Mouse (Mus musculus) forebrain, embryonic 15.5 days (tissue): Measurements from ENCODE around the gene Rbm4b. TPM values are rescaled to one million over a fixed set of nuclear protein-coding genes. Genes with fewer than 3 reads are reported as not detected.

Source experiments
- ATAC-seq: fragments of 200-750 bp; cut with Nextera tagmentation; replicated peaks from 2 replicates; pipeline ENCODE4 v1.8.0; 2017; ENCODE audit warnings: mild to moderate bottlenecking, moderate TSS enrichment, moderate library complexity
- H3K27ac ChIP-seq: fragments of 300-500 bp; sonication (generic); replicated peaks from 2 replicates; pipeline ENCODE4 v1.5.1; 2015; ENCODE audit warnings: mild to moderate bottlenecking, inconsistent platforms
- H3K27me3 ChIP-seq: fragments of 300-500 bp; sonication (generic); 2 replicates; pipeline ENCODE4 v1.6.1; 2015; ENCODE audit warnings: inconsistent platforms
- H3K36me3 ChIP-seq: fragments of 300-500 bp; sonication (generic); 2 replicates; pipeline ENCODE4 v1.6.1; 2015; ENCODE audit warnings: mild to moderate bottlenecking, inconsistent platforms
- H3K4me1 ChIP-seq: fragments of 300-500 bp; sonication (generic); 2 replicates; pipeline ENCODE4 v1.6.1; 2015; ENCODE audit warnings: inconsistent platforms
- H3K4me2 ChIP-seq: fragments of 300-500 bp; sonication (generic); replicated peaks from 2 replicates; pipeline ENCODE4 v1.6.1; 2015; ENCODE audit warnings: mild to moderate bottlenecking, inconsistent platforms
- H3K4me3 ChIP-seq: fragments of 300-500 bp; sonication (generic); 2 replicates; pipeline ENCODE4 v1.5.1; 2015; ENCODE audit warnings: mild to moderate bottlenecking, inconsistent platforms
- H3K9ac ChIP-seq: fragments of 300-500 bp; sonication (generic); replicated peaks from 2 replicates; pipeline ENCODE4 v1.6.1; 2015; ENCODE audit warnings: mild to moderate bottlenecking, inconsistent platforms
- H3K9me3 ChIP-seq: fragments of 300-500 bp; sonication (generic); 2 replicates; pipeline ENCODE4 v1.6.1; 2016; ENCODE audit warnings: inconsistent platforms
- WGBS: fragments of 180-500 bp; shearing (Covaris S2); methylation state at CpG from one replicate; pipeline ENCODE4 v1.1.7; 2015; ENCODE audit warnings: mixed read lengths; 5-methylcytosine and 5-hydroxymethylcytosine counted together
- polyA plus RNA-seq: library from polyadenylated mRNA; unstranded; fragments of >200 nt; fragmentation: Nextera tagmentation; extraction: Ambion mirVana; gene quantifications from 2 replicates; pipeline ENCODE4 v1.2.1, GENCODE M21; 2015

Gene Rbm4b
- polyA plus RNA-seq = 184 and 193 TPM in 2 replicates

DNA sequence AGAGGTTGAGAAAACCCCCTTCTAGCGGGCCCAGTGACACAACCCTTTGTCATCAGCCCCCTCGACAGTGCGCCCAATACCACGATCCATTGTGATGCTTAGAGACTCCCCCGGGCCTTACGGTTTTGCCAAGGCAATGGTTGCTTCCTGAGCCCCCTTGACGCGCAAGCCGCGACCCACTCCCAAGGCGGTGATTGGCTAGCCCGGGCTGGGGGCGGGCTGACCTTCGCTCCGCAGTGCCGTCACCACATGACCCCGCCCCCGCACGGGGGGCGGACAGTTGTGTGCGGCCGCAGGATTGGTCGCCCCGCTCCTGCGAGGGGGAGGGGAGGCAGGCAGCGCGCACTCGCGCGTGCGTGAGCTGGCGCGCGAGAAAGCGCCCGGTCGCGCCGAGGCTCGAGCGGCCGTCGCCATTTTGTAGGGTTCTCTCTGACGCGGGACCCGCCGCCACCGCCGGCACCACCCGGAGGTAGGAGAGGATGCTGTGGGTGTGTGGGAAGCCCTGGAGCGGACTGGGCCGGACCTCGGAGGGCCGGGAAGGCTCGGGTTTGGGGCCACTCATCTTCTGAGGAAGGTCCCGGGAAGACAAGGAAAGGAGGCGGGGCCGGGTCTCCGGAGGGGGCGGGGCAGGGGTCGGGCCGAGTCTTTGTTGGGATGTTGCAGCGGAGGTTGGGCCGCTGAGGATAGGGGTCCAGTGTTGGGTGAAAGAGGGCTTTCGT, at the start of gene Rbm4b:
Gene Rbm4b (plus strand): TSS at position 305 of the 719 bp plus-strand sequence.
- peak; percentile 96 for ATAC-seq
- no peaks in the 10 kb centered on the region for H3K9me3 ChIP-seq
- H3K9ac ChIP-seq = peak within 1 kb of the TSS; percentile 87
- no peaks in the 10 kb centered on the region for H3K27me3 ChIP-seq
- WGBS = under 1% methylated on average over 65 of the region's 65 CpGs
- H3K4me2 ChIP-seq = peak within 1 kb of the TSS; percentile 90
- peaks cover 35% of the 10 kb centered on the region for H3K36me3 ChIP-seq
- H3K4me3 ChIP-seq = peak within 1 kb of the TSS; percentile 78
- peaks cover 43% of the 10 kb centered on the region for H3K4me1 ChIP-seq
- peak within 1 kb of the TSS; percentile 99 for H3K27ac ChIP-seq

DNA sequence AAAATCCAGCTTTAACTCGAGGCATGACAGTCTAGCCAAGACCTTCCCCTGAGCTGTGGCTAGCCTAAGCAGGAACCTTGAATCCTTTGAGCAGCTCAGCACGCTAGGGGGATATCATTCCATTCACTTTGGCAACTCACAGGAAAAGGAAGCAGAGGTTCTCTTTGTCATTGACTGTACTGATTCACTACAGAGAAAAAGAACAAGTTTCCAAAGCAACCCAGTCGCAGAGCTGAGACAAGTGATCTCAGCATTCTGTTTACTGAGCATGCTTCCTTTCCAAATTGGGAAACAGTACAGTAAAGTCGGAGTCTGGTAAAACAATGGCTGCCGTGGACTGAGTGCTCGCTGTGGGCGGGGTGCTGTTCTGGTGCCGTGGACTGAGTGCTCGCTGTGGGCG, 47.5 kb upstream of the Rbm4b start:
- Histone ChIP-seq H3K4me1 (peaks cover 27% of the 10 kb centered on the region), H3K36me3 (no peaks in the 10 kb centered on the region), H3K9ac (no peak overlapping the region), H3K4me3 (no peak overlapping the region), H3K27me3 (no peaks in the 10 kb centered on the region), H3K9me3 (no peaks in the 10 kb centered on the region), H3K27ac (no peak overlapping the region), H3K4me2 (no peak overlapping the region)
- no peak for ATAC-seq
- 78% methylated on average over 10 of the region's 10 CpGs for WGBS

DNA sequence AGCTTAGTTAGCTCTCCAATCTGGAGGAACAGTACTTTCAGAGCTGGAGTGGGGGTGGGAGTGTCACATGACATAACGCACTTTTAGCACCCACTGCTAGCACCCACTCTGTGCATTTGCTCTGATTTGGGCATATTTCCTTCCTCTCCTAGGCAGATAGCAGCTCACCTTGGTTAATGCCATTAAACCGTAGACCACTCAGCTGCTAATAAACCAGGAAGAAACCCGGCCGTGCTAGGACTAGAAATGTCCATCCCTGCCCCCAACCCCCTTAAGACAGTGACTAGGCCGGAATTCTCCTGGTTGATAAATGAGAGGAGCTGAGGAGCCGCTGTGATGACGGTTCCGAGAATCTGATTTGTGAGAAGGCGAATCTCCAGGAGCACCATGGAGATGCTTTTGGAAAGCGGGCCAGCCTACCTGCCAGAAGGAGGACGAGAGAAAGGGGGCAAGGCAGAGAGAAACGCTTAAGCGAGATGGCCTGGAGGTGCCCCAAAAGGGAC, 45.1 kb upstream of the Rbm4b start, which contains the start of gene Sptbn2:
Gene Sptbn2 (plus strand): TSS at position 70 of the 503 bp plus-strand sequence.
- H3K4me3 ChIP-seq = peak within 1 kb of the TSS; percentile 90
- H3K9me3 ChIP-seq = no peaks in the 10 kb centered on the region
- peak; percentile 54 for ATAC-seq
- H3K4me2 ChIP-seq = peak within 1 kb of the TSS; percentile 59
- H3K27me3 ChIP-seq = no peaks in the 10 kb centered on the region
- peak within 1 kb of the TSS; percentile 96 for H3K27ac ChIP-seq
- no peaks in the 10 kb centered on the region for H3K36me3 ChIP-seq
- 3% methylated on average over 13 of the region's 13 CpGs for WGBS
- H3K4me1 ChIP-seq = peaks cover 39% of the 10 kb centered on the region
- H3K9ac ChIP-seq = peak within 1 kb of the TSS; percentile 93

DNA sequence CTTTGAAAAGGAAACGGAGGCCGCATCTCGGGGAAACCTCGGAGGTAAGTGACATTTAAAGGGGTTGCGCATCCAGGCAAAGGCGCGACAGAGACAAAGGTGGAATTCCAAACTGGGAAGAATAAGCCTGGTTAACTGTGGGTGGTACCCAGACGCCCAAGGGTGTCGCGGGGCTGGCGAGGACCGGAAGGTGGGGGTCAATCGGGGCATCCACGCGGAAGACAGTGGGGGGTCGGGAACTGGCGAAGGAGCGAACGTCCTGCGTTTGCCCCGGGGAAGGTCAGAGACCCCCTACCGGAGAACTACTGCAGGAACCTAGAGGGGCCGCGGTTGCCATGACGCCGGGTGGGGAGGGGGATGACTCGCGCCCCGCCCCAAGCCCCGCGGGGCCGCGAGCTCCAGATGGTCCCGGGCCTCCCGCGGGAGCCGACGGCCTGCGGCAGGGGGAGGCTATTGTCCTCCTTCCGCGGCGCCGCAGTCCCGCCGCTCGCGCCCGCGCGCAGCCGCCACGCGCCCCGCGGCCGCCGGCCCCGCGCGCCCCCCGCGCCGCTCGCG, 44.6 kb upstream of the Rbm4b start:
- WGBS = under 1% methylated on average over 58 of the region's 65 CpGs
- peak overlapping the region; percentile 96 for H3K27ac ChIP-seq
- peak overlapping the region; percentile 90 for H3K4me3 ChIP-seq
- peaks cover 39% of the 10 kb centered on the region for H3K4me1 ChIP-seq
- no peaks in the 10 kb centered on the region for H3K9me3 ChIP-seq
- peak overlapping the region; percentile 93 for H3K9ac ChIP-seq
- H3K27me3 ChIP-seq = no peaks in the 10 kb centered on the region
- H3K36me3 ChIP-seq = no peaks in the 10 kb centered on the region
- ATAC-seq = peak; percentile 69
- peak overlapping the region; percentile 59 for H3K4me2 ChIP-seq

DNA sequence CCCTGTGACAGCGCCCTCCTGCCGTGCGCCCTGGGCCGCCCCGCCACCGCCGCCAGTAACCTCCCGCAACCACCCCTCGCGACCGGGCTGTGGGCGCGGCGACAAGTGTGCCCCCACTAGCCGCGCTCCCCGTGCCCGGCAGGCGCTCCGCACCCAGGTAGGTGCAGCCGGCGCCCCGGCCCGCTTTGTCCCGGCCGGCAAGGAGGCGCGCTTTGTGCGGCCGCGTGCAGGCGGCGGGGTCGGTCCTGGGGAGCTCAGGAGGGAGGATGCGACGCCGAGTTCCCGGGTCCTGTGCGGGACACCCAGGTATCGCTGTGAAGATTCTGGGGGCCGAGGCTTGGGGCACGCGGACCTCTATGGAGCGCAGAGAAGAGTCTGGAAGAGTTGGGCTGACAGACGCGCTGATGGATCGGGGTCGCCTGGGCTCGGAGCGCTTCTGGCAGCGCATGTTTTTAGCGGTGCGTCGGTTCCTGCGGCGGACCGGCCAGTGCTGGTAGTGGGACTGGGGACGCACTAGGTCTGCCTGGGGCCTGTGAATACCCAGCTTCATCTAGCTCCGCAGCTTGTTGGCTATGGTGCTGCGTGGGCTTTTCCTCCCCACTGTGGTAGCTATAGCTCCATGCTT, 44.0 kb upstream of the Rbm4b start:
- Histone ChIP-seq H3K4me3 (peak overlapping the region; percentile 90), H3K27ac (peak overlapping the region; percentile 96)
- ATAC-seq = peak; percentile 54

DNA sequence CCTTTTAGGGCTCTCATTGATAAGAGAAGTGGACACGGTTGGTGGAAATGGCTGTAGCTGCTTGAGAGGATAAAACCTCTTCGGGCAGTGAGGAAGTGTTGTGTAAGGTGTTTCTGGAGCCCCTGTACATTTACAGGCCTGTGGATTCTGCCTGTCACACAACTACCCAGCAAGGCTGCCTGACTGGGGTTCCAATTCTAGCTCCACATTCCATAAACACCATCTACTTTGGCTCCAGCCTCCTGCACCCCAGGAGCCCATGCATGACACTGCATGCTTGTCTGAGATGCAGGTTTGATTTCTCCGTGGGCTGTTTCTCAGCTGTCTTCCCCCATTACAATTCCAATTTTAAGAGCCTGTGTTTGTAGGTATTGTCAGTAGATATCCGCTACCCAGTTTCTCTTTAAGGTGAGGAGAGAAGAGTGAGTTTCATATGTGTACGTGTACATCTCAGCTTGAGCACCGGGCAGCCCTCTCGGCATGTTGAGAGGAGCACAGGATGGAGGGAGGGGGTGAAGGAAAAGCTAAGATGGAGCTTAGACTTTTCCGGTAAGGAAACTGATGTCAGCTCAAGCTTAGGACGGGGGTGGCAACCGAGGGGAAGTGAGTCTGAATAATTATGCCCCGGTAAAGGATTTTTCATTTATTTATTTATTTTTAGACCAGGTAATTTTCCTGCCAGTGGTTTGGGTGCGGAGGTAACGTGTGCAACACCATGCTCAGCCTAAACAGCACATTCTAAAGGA, 43.3 kb upstream of the Rbm4b start:
- no peaks in the 10 kb centered on the region for H3K36me3 ChIP-seq
- 0 out of 2 replicates have a peak, but pooled peaks have one; percentile 8 for ATAC-seq

More for the DNA sequence above, 44.0 kb upstream of the Rbm4b start:
- Histone ChIP-seq H3K27me3 (no peaks in the 10 kb centered on the region), H3K4me1 (peaks cover 39% of the 10 kb centered on the region), H3K9ac (peak overlapping the region; percentile 93), H3K4me2 (peak overlapping the region; percentile 59), H3K9me3 (no peaks in the 10 kb centered on the region), H3K36me3 (no peaks in the 10 kb centered on the region)
- under 1% methylated on average over 59 of the region's 60 CpGs for WGBS

DNA sequence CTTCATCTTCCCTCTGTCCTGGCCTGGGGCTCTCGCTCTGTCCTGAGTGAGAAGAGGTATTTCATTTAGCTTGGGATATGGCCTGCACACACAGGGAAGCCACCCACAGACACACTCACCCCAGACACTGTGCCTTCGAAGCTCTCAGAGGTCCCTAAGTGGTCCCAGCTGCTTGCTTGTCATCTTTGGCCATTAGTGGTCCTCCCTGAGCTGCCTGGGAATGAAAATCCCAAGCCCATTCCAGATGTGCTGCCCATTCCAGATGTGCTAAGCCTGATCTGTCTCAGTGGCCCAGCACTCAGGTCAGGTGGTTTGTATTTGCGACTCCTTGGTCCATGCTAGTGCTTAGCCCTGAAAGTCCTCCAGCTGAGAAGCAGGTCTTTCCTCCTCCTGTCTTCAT, 42.4 kb upstream of the Rbm4b start:
- Histone ChIP-seq H3K9ac (peak overlapping the region; percentile 93), H3K27me3 (no peaks in the 10 kb centered on the region), H3K4me2 (peak overlapping the region; percentile 59), H3K9me3 (no peaks in the 10 kb centered on the region), H3K4me3 (0 out of 2 replicates have a peak overlapping the region, but pooled peaks have one; percentile 90), H3K27ac (no peak overlapping the region), H3K4me1 (peaks cover 39% of the 10 kb centered on the region), H3K36me3 (no peaks in the 10 kb centered on the region)
- ATAC-seq = no peak
- WGBS = 70% methylated on average over 3 of the region's 3 CpGs

More for the DNA sequence above, 43.3 kb upstream of the Rbm4b start:
- WGBS = 26% methylated on average over 13 of the region's 13 CpGs
- Histone ChIP-seq H3K4me1 (peaks cover 39% of the 10 kb centered on the region), H3K27ac (peak overlapping the region; percentile 96), H3K27me3 (no peaks in the 10 kb centered on the region), H3K9me3 (no peaks in the 10 kb centered on the region), H3K4me2 (peak overlapping the region; percentile 59), H3K9ac (peak overlapping the region; percentile 93), H3K4me3 (peak overlapping the region; percentile 90)

DNA sequence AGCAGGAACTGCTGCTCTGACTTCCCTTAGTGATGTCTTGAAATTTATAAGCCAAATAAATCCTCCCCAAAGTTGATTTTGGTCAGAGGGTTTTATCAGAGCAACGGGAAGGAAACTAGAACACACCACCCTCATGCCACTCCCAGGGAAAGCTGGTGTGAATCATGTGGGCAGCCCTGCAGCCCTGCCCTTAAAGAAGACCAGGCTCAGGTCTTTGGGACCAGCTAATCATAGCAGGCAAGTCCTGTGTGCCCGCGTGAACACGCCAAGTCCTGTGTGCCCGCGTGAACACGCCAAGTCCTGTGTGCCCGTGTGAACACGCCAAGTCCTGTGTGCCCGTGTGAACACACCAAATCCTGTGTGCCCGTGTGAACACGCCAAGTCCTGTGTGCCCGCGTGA, 39.5 kb upstream of the Rbm4b start:
- Histone ChIP-seq H3K36me3 (peaks cover 17% of the 10 kb centered on the region; the same call in 1 of the 2 replicates), H3K9me3 (no peaks in the 10 kb centered on the region), H3K4me2 (no peak overlapping the region), H3K27me3 (no peaks in the 10 kb centered on the region), H3K27ac (no peak overlapping the region), H3K4me1 (peaks cover 25% of the 10 kb centered on the region), H3K4me3 (no peak overlapping the region), H3K9ac (no peak overlapping the region)
- ATAC-seq = no peak
- WGBS = 98% methylated on average over 14 of the region's 14 CpGs

DNA sequence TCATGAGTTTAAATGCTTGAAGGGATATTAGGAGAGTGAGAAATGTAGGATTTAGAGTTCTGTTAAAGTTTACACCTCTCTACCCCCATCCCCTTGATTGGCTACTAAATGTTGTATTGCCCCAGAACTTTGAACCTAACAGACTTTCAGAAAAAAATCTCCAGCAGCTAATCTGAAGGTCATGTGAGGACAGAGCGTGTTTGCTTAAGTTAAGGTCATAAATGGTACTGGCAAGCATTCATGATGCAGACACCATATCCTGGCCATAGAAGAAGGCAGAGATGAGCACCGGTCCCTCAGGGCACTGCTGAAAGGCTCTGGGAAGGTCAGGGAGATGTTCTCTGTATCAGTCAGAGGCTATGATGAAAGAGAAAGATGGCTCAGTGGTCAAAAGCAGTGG, 39.0 kb upstream of the Rbm4b start:
- Histone ChIP-seq H3K4me3 (no peak overlapping the region), H3K27ac (no peak overlapping the region), H3K4me1 (peaks cover 25% of the 10 kb centered on the region), H3K9ac (no peak overlapping the region), H3K27me3 (no peaks in the 10 kb centered on the region), H3K36me3 (peaks cover 17% of the 10 kb centered on the region; the same call in 1 of the 2 replicates), H3K9me3 (no peaks in the 10 kb centered on the region), H3K4me2 (no peak overlapping the region)
- WGBS = 95% methylated on average over 2 of the region's 2 CpGs
- ATAC-seq = no peak

DNA sequence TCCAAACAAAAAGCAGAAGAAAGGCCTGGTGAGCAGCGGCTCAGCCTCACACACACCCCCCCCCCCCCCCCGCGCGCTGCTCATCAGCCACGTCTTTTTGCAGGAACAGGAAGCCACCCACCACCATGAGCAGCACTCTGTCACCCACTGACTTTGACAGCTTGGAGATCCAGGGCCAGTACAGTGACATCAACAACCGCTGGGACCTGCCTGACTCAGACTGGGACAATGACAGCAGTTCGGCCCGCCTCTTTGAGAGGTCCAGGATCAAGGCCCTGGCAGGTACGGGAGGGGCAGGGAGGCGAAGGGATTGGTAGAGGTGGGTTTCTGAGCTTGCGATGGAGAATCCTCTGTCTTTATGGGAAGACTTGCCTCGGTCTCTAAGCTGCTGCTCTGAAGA, 37.6 kb upstream of the Rbm4b start:
- Histone ChIP-seq H3K27me3 (no peaks in the 10 kb centered on the region), H3K4me3 (no peak overlapping the region), H3K4me2 (no peak overlapping the region), H3K36me3 (peaks cover 17% of the 10 kb centered on the region; the same call in 1 of the 2 replicates), H3K4me1 (peaks cover 13% of the 10 kb centered on the region), H3K9ac (no peak overlapping the region), H3K27ac (no peak overlapping the region), H3K9me3 (no peaks in the 10 kb centered on the region)
- ATAC-seq = no peak
- 37% methylated on average over 11 of the region's 12 CpGs for WGBS

DNA sequence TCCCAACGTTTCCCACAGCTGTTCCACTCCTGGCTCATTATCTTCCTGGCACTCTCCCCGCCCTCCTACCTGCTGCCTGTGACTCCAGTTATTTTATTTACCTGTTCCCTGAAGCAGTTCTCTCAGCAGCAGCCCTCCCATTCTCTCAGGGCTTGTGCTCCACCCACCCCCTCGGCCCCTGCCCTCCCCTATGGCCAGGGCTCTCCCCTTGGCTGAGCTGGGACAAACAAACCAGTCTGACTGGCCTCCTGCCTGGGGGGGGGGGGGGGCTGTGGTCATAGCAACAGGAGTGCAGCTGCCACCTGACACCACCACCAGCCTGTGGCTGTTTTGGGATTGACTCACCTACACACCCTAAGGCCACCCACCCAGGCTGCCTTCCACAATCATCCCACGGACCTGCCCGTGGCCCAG, 36.9 kb upstream of the Rbm4b start:
- Histone ChIP-seq H3K27me3 (no peaks in the 10 kb centered on the region), H3K4me1 (peaks cover 6% of the 10 kb centered on the region; the same call in 1 of the 2 replicates), H3K9ac (no peak overlapping the region), H3K9me3 (no peaks in the 10 kb centered on the region), H3K4me2 (no peak overlapping the region), H3K4me3 (no peak overlapping the region), H3K27ac (no peak overlapping the region), H3K36me3 (peaks cover 19% of the 10 kb centered on the region)
- ATAC-seq = no peak
- 16% methylated on average over 5 of the region's 5 CpGs for WGBS
